Mouse (Mus musculus) induced T-regulatory cell, adult 2 months (primary cell): ENCODE results near the gene Olfr108.

Experiments
- DNase-seq: peaks from one replicate; pipeline ENCODE4 v3.0.0-alpha.2; 2012; ENCODE audit warnings: low read depth

Gene Olfr108

GRCm38 (mm10) chr17:37445180-37445579 is at the start of gene Olfr108:
TSS of gene Olfr108 (plus strand) at chr17:37445480.
- DNase-seq, result no peak

GRCm38 (mm10) chr17:37398926-37399325 is 46.4 kb upstream of the Olfr108 start, which contains the start of gene Olfr107:
TSS of gene Olfr107 (plus strand) at chr17:37399226.
- DNase-seq, result no peak

- DNase-seq, result no peak
Observed at GRCm38 (mm10) chr17:37413380-37413779, 31.9 kb upstream of the Olfr108 start.

GRCm38 (mm10) chr17:37458616-37459015 is 13.3 kb downstream of the Olfr108 start, which contains the start of gene Olfr109:
TSS of gene Olfr109 (plus strand) at chr17:37458916.
- DNase-seq, result no peak

GRCm38 (mm10) chr17:37483452-37483851 is 38.2 kb downstream of the Olfr108 start, which contains the start of gene H2-M2:
TSS of gene H2-M2 (minus strand) at chr17:37483552.
- DNase-seq, result no peak

- DNase-seq, result no peak
Observed at GRCm38 (mm10) chr17:37491930-37492518, 46.7 kb downstream of the Olfr108 start, which contains the start of gene Olfr110. TSS of gene Olfr110 (plus strand) at chr17:37492468.
